26 mouse cellular contexts compared by ENCODE assay signal in the genomic region with DNA sequence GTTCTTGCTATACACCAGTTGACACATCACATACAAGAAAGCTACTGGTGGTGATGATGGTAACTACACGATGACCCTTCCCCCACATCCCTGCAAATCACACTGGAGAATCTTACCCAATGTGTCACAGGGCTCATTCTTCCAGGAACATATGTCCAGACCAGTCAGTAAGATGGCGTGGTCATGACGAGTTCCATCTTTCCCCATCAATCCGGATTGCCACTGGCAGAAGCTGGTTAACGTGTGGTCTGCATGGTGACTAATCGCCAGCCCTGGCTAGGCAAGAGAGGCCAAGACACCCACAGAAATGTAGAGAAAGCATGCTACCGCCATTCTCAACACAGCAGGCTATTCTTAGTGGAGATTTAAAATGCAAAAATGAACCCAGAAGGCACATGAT. TPM values are rescaled to one million over a fixed set of nuclear protein-coding genes. Genes with fewer than 3 reads are reported as not detected.
DNase-seq lines count a peak whose midpoint lies in the region; ATAC-seq and TF ChIP-seq lines count a peak whose summit lies in the region.
"Had no signal": no experiment of that assay in that cellular context is flagged by ENCODE, and none has a peak within 500 bp of the region (broad histone marks: within the 10 kb centered on the region; RNA-seq: fewer than 3 reads in every experiment).

No protein-coding gene starts in this region.

- no peak overlapping the region for H3K9ac ChIP-seq in kidney, embryonic 14.5 days (ENCODE audit: low read depth, low read length)
- H3K9ac ChIP-seq: embryonic facial prominence, embryonic 15.5 days; forebrain, embryonic 12.5 days; hindbrain, embryonic 13.5 days had no signal

- H3K9me3 ChIP-seq in kidney, embryonic 14.5 days (ENCODE audit: control insufficient read depth, low read length) = no peaks in the 10 kb centered on the region
- H3K9me3 ChIP-seq: embryonic facial prominence, embryonic 15.5 days; forebrain, embryonic 12.5 days; heart, embryonic 10.5 days; hindbrain, embryonic 13.5 days had no signal

- H3K4me1 ChIP-seq in kidney, embryonic 14.5 days (ENCODE audit: control insufficient read depth, insufficient read depth, low read length) = peaks cover 15% of the 10 kb centered on the region; the same call in 1 of the 2 replicates
- H3K4me1 ChIP-seq: heart, embryonic 10.5 days; hindbrain, embryonic 13.5 days had no signal

- 90% methylated on average over 7 of the region's 7 CpGs for WGBS in kidney, embryonic 14.5 days

- no peak for ATAC-seq in kidney, embryonic 14.5 days (ENCODE audit: low FRiP score, low TSS enrichment)
- no peak for ATAC-seq in megakaryocyte progenitor cell, adult 5-6 weeks (replicated peaks; ENCODE audit: poor library complexity)
- ATAC-seq in monocyte, adult 5-6 weeks (replicated peaks; ENCODE audit: insufficient number of reproducible peaks, low FRiP score, low TSS enrichment, poor library complexity, severe bottlenecking) = no peak
- ATAC-seq: forebrain, embryonic 16.5 days; hindbrain, postnatal 0 days had no signal

- no peak overlapping the region for H3K4me3 ChIP-seq in kidney, embryonic 14.5 days (ENCODE audit: low read length)
- H3K4me3 ChIP-seq in C2C12 (ENCODE audit: insufficient read depth, poor library complexity, severe bottlenecking) = no peak overlapping the region
- H3K4me3 ChIP-seq: embryonic facial prominence, embryonic 15.5 days; forebrain, embryonic 12.5 days; gastrocnemius, adult 2 months; heart, embryonic 10.5 days; hindbrain, embryonic 13.5 days had no signal

- H3K79me3 ChIP-seq in C2C12 (ENCODE audit: low read depth) = no peaks in the 10 kb centered on the region

- no peaks in the 10 kb centered on the region; the same call in 1 of the 2 replicates for H3K36me3 ChIP-seq in kidney, embryonic 14.5 days (ENCODE audit: control insufficient read depth, insufficient read depth, low read length)
- no peaks in the 10 kb centered on the region for H3K36me3 ChIP-seq in C2C12 (ENCODE audit: control insufficient read depth, insufficient read depth)
- H3K36me3 ChIP-seq: embryonic facial prominence, embryonic 15.5 days; forebrain, embryonic 12.5 days; heart, embryonic 10.5 days; hindbrain, embryonic 13.5 days had no signal

- H3K79me2 ChIP-seq in C2C12 (ENCODE audit: control insufficient read depth, insufficient read depth) = no peaks in the 10 kb centered on the region

- TF ChIP-seq CTCF in C2C12 (IDR thresholded peaks at IDR 0.05; ENCODE audit: control insufficient read depth, insufficient read depth, insufficient read length) = no peak

- DNase-seq in kidney, adult 8-10 months = no peak
- DNase-seq in 3134 (ENCODE audit: extremely low read depth, insufficient read length, low spot score) = peak; percentile 25
- DNase-seq in brain, adult 2 months (ENCODE audit: low read depth, low spot score) = peak; percentile 6
- no peak for DNase-seq in embryo, embryonic 9.5 days (ENCODE audit: extremely low spot score)
- DNase-seq: adrenal gland, adult 8-10 months; adrenal gland, postnatal 36 days; B cell, adult 2 months; cerebellum, adult 11-12 months; cerebellum, postnatal 10 days; gastrocnemius, adult 2 months; gastrocnemius, postnatal 36 days; heart, adult 18-20 months; heart, postnatal 10 days; kidney, adult 11 months had no signal

- no peak overlapping the region for H3K4me2 ChIP-seq in kidney, embryonic 14.5 days (replicated peaks; ENCODE audit: low read depth, low read length)
- H3K4me2 ChIP-seq: embryonic facial prominence, embryonic 15.5 days; forebrain, embryonic 12.5 days; hindbrain, embryonic 13.5 days had no signal

- peak overlapping the region; percentile 70; the same call in 1 of the 2 replicates for H3K27ac ChIP-seq in kidney, embryonic 14.5 days (ENCODE audit: low read depth, low read length)
- H3K27ac ChIP-seq: embryonic facial prominence, embryonic 15.5 days; forebrain, embryonic 12.5 days; gastrocnemius, adult 2 months; heart, embryonic 10.5 days; hindbrain, embryonic 13.5 days; hindbrain, postnatal 0 days had no signal

- no peaks in the 10 kb centered on the region for H3K27me3 ChIP-seq in kidney, embryonic 14.5 days (ENCODE audit: control insufficient read depth, insufficient read depth, low read length)
- H3K27me3 ChIP-seq in C2C12 (ENCODE audit: control insufficient read depth, insufficient read depth, insufficient read length) = no peaks in the 10 kb centered on the region
- H3K27me3 ChIP-seq: embryonic facial prominence, embryonic 15.5 days; forebrain, embryonic 12.5 days; hindbrain, embryonic 13.5 days had no signal

- no peak overlapping the region for H3ac ChIP-seq in C2C12 (ENCODE audit: control insufficient read depth, insufficient read length, low read depth)

TF ChIP-seq in C2C12, 6 proteins besides CTCF, POLR2A, EP300 and RAD21:
- TF ChIP-seq MAX (IDR thresholded peaks at IDR 0.05) = peak; percentile 67
- TF ChIP-seq CEBPB (IDR thresholded peaks at IDR 0.05; ENCODE audit: low read depth) = peak; percentile 57
- TF ChIP-seq MYOG (IDR thresholded peaks at IDR 0.05; ENCODE audit: control insufficient read depth, extremely low read depth, insufficient read length) = no peak
- TF ChIP-seq MYOD1 (IDR thresholded peaks at IDR 0.05; ENCODE audit: control insufficient read depth, insufficient read length, low read depth) = peak; percentile 91
- TF ChIP-seq USF1 (IDR thresholded peaks at IDR 0.05; ENCODE audit: low read depth) = no peak

RNA-seq across cellular contexts. Expression of a gene that starts 48.7 kb away (rescaled TPM):
- 6.6 and 11.2 TPM in 2 replicates for polyA plus RNA-seq in kidney, embryonic 14.5 days (2014; fragmentation: Nextera tagmentation; extraction: Ambion mirVana)
- not detected for polyA plus RNA-seq in C2C12 (2012; fragmentation: generic; extraction: Trizol)
- total RNA-seq in megakaryocyte progenitor cell, adult 5-6 weeks (2015) = not detected in 2 replicates
- not detected in 2 replicates for total RNA-seq in megakaryocyte progenitor cell, adult 5-6 weeks (2017)
- not detected in 3 replicates for total RNA-seq in monocyte, adult 5-6 weeks (2017)
- total RNA-seq: heart, adult 18-20 months; hematopoietic stem cell, adult 5-6 weeks; MEL had no signal

Comparison
In these comparisons a context has a peak if more than half of its experiments do, and no peak if none do; other contexts are left out.
1. DNase-seq: peak in 3134 (single experiment) and brain, adult 2 months (single experiment); none in kidney, adult 8-10 months (0 of 2) and embryo, embryonic 9.5 days (single experiment).